Mouse (Mus musculus) ES-Bruce4 (cell line): ENCODE data around the gene Vars. TPM values are rescaled to one million over a fixed set of nuclear protein-coding genes. Genes with fewer than 3 reads are reported as not detected.
"Not testable (repeated sequence)": the region's sequence is repeated elsewhere in the genome, so short reads cannot be mapped to it uniquely, and the experiment has no call there.

Source experiments
- H3K27ac ChIP-seq: 2 replicates; pipeline ENCODE4 v1.5.1; 2012; ENCODE audit warnings: low read length, inconsistent platforms; ENCODE audit not compliant: insufficient read depth
- H3K27me3 ChIP-seq: 2 replicates; pipeline ENCODE4 v1.6.1; 2012; ENCODE audit warnings: mild to moderate bottlenecking, low read length, inconsistent platforms; ENCODE audit not compliant: control insufficient read depth, poor library complexity, insufficient read depth, severe bottlenecking
- H3K36me3 ChIP-seq: 2 replicates; pipeline ENCODE4 v1.6.1; 2012; ENCODE audit warnings: inconsistent platforms, mild to moderate bottlenecking, low read length, moderate library complexity; ENCODE audit not compliant: control insufficient read depth, poor library complexity, insufficient read depth, severe bottlenecking
- H3K4me1 ChIP-seq: one replicate; pipeline ENCODE4 v1.8.1; 2011; ENCODE audit warnings: low read length; ENCODE audit not compliant: control insufficient read depth, insufficient read depth
- H3K4me3 ChIP-seq: 2 replicates; pipeline ENCODE4 v1.5.1; 2011; ENCODE audit warnings: low read depth, mild to moderate bottlenecking, low read length
- H3K9ac ChIP-seq: 2 replicates; pipeline ENCODE4 v1.6.1; 2012; ENCODE audit warnings: low read depth, mild to moderate bottlenecking, inconsistent platforms; ENCODE audit not compliant: poor library complexity, severe bottlenecking
- H3K9me3 ChIP-seq: replicated peaks from 2 replicates; pipeline ENCODE4 v1.6.1; 2012; ENCODE audit warnings: mild to moderate bottlenecking, low read length, inconsistent platforms; ENCODE audit not compliant: control insufficient read depth, poor library complexity, insufficient read depth, severe bottlenecking
- CTCF ChIP-seq: IDR thresholded peaks from one replicate; pipeline ENCODE4 v1.8.1; 2011; ENCODE audit warnings: low read depth, low read length
- EP300 ChIP-seq: IDR thresholded peaks from 2 replicates; pipeline ENCODE4 v1.6.1; 2011; ENCODE audit warnings: low read depth, low read length; ENCODE audit not compliant: insufficient read depth
- POLR2A ChIP-seq: IDR thresholded peaks from one replicate; pipeline ENCODE4 v1.8.1; 2011; ENCODE audit warnings: low read length; ENCODE audit not compliant: insufficient read depth
- polyA plus RNA-seq: library from polyadenylated mRNA; stranded (reverse); fragments of >200 nt; gene quantifications from 2 replicates; pipeline ENCODE4 v1.2.4, GENCODE M21; 2011; ENCODE audit warnings: low read depth; ENCODE audit not compliant: missing spikeins, insufficient read depth, insufficient read length

Gene Vars
- polyA plus RNA-seq, 1 experiment, result 108 TPM

GRCm38 (mm10) chr17:35002153-35002865 is 1.5 kb downstream of the Vars start:
- peak overlapping the region; percentile 92 for H3K9ac ChIP-seq
- H3K9me3 ChIP-seq, result no peaks in the 10 kb centered on the region
- H3K27me3 ChIP-seq, result no peaks in the 10 kb centered on the region
- peak overlapping the region; percentile 91 for H3K4me3 ChIP-seq
- H3K27ac ChIP-seq, result peak overlapping the region; percentile 17; the same call in 1 of the 2 replicates
- TF ChIP-seq EP300 (no peak), POLR2A (no peak), CTCF (no peak)
- peaks cover 3% of the 10 kb centered on the region for H3K4me1 ChIP-seq
- peaks cover 31% of the 10 kb centered on the region for H3K36me3 ChIP-seq

DNA sequence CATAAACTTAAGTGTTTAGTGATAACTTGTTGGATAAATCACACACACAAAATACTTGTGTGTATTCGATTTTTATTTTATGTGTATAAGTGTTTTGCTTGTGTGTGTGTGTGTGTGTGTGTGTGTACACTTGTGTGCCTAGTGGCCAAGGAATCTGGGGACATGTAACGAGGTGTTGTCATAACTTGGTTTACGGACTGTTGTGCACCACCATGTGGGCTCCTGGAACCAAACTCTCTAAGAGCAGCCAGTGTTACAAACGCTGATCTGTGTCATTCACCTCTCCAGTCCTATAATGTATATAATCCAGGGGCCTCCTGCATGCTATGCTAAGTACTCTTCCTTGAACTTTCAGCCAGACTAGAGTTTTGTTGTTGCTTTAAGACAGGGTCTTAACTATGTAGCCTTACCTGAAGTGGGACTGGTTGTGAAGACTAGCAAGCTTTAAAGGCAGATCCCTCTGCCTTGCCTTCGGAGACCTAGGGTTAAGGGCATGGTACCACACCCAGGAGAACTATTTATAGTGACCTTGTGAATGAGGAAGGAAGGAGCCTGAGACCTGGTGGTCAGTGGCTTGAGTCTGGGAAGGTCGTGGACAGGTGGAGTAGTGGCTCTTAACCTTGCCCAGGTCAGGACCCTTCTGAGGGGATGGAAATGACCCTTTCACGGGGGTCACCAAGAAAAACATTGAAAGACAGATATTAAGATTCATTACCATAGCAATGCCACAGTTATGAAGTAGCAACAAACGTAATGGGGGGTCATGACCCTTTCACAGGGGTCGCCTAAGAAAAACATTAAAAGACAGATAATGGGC is 2.4 kb downstream of the Vars start:
- no peak for TF ChIP-seq POLR2A
- TF ChIP-seq CTCF, result no peak
- Histone ChIP-seq H3K4me3 (no peak overlapping the region), H3K36me3 (peaks cover 30% of the 10 kb centered on the region), H3K9ac (peak overlapping the region; percentile 92; the same call in 1 of the 2 replicates), H3K9me3 (no peaks in the 10 kb centered on the region), H3K4me1 (peaks cover 3% of the 10 kb centered on the region), H3K27ac (no peak overlapping the region), H3K27me3 (no peaks in the 10 kb centered on the region)

DNA sequence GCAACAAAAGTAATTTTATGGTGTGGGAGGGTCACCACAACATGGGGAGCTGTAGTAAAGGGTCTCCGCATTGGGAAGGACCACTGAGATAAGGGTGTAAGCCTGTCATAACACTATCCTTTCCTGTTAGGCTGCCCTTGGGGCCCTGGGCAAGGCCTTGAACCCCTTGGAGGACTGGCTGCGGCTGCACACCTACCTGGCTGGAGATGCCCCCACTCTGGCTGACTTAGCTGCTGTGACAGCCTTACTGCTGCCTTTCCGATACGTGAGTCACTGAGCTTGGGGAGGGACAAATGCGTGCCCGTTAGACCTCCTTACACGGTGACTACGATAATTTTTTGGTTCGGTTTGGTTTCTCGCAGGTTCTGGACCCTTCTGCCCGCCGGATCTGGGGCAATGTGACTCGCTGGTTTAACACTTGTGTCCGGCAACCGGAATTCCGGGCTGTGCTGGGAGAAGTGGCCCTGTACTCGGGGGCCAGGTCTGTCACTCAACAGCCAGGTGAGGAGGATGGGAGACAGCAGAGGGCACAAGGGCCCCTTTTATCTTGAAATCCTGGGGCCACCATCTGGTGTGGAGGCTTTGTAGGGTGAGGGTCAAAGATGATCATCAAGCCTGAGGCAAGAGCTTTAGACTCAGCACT is 3.4 kb downstream of the Vars start:
- Histone ChIP-seq H3K36me3 (peaks cover 37% of the 10 kb centered on the region), H3K27ac (no peak overlapping the region), H3K4me3 (no peak overlapping the region), H3K9ac (no peak overlapping the region), H3K4me1 (no peaks in the 10 kb centered on the region), H3K27me3 (no peaks in the 10 kb centered on the region), H3K9me3 (no peaks in the 10 kb centered on the region)
- no peak for TF ChIP-seq CTCF
- TF ChIP-seq EP300, result no peak
- no peak for TF ChIP-seq POLR2A

- TF ChIP-seq POLR2A, result no peak
- no peak for TF ChIP-seq CTCF
- no peak for TF ChIP-seq EP300
- Histone ChIP-seq H3K9ac (no peak overlapping the region), H3K36me3 (peaks cover 42% of the 10 kb centered on the region), H3K9me3 (no peaks in the 10 kb centered on the region), H3K4me1 (no peaks in the 10 kb centered on the region), H3K27ac (no peak overlapping the region), H3K27me3 (no peaks in the 10 kb centered on the region), H3K4me3 (no peak overlapping the region)
These were observed 4.4 kb downstream of the Vars start for GRCm38 (mm10) chr17:35005158-35005557.

- not testable (repeated sequence) for H3K27me3 ChIP-seq, H3K9ac ChIP-seq, H3K27ac ChIP-seq, H3K4me3 ChIP-seq, H3K4me1 ChIP-seq, H3K9me3 ChIP-seq
- peaks cover 49% of the 10 kb centered on the region for H3K36me3 ChIP-seq
These were observed 5.1 kb downstream of the Vars start for GRCm38 (mm10) chr17:35005902-35006301.

DNA sequence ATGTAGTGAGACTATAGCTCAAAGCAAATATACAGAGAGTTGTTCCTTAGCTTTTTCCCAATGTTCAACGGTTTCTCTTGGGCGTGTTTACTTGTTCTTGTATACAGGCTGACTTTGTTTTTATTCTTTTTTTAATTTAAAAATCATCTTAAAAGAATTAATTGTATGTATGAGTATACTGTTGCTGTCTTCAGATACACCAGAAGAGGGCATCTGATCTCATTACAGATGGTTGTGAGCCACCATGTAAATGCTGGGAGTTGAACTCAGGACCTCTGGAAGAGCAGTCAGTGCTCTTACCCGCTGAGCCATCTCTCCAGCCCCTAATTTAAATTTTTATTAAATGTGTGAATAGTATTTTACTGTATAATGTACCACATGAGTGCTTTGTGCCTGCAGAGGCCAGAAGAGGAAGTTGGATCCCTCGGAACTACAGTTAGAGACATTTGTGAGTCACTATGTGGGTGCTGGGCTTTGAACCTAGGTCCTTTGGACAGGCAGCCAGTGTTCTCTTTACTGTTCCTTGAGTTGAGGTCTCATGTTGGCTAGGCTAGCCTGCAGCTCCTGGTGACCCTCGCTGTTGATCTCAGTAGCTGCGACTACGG is 6.7 kb downstream of the Vars start:
- no peak for TF ChIP-seq CTCF
- TF ChIP-seq POLR2A, result no peak
- no peak for TF ChIP-seq EP300
- Histone ChIP-seq H3K9me3 (no peaks in the 10 kb centered on the region), H3K27me3 (no peaks in the 10 kb centered on the region), H3K27ac (no peak overlapping the region), H3K36me3 (peaks cover 65% of the 10 kb centered on the region), H3K4me1 (no peaks in the 10 kb centered on the region), H3K9ac (no peak overlapping the region), H3K4me3 (no peak overlapping the region)
